Mouse (Mus musculus) B cell, adult (primary cell): ENCODE results near the gene Orc6. TPM values are rescaled to one million over a fixed set of nuclear protein-coding genes. Genes with fewer than 3 reads are reported as not detected.

ENCODE experiments used
- total RNA-seq: library from RNA; stranded (reverse); gene quantifications from 4 replicates; pipeline ENCODE4 v1.2.4, GENCODE M21; 2023; ENCODE audit not compliant: inconsistent age

The Orc6 gene
- total RNA-seq: 32.0 to 38.7 TPM (median 36.8 TPM) in 4 replicates

DNA sequence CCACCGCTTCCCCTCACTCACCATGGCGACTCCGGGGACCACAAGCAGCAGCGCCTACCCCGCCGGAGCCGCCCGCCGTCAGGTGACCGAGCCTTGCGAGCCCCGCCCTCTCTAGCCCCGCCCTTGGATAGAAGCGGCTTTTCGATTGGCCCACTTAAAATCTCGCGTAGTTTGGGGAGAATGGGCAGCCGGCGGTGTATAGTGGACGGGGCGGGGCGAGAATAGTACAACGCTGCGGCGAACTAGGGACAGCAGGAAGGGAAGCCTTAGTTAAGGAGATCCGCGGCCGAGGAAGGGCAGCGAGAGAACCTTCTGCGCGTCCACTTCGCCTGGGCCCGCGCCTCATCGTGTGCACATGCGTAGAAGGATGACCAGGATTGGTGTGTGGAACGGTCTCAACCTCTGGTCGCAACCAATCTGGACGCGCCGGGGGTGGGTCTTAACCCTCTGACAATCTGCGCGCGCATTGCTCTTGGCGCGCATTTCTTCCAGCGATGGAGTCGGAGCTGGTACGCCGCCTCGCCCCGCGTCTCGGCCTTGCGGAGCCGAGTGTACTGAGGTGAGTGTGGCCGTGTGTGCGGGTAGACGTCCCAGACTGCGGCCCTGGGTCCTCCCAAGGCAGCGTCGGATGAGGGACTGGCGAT is at the start of gene Orc6, which contains the start of gene Vps35:
Orc6 (plus strand) TSS at position 199 of the 644 bp plus-strand sequence.
Vps35 (minus strand) TSS at position 369 of the 644 bp plus-strand sequence.

Other genes with a start within 250 kb of the Orc6 start
- 14.4 to 17.5 TPM (median 15.4 TPM) in 4 replicates for gene Fbxw9, start 239.6 kb upstream of the Orc6 start, total RNA-seq
- gene Gm5741, start 231.7 kb upstream of the Orc6 start, total RNA-seq: 3.0 TPM in 1 of 4 replicates, not detected in the others
- gene Dhps, start 227.9 kb upstream of the Orc6 start, total RNA-seq: 105 to 138 TPM (median 115 TPM) in 4 replicates
- 49.2 to 55.9 TPM (median 50.9 TPM) in 4 replicates for gene Wdr83os, start 218.9 kb upstream of the Orc6 start, total RNA-seq
- gene Wdr83, start 218.3 kb upstream of the Orc6 start, total RNA-seq: 12.5 to 15.1 TPM (median 13.1 TPM) in 4 replicates
- gene Man2b1, start 216.4 kb upstream of the Orc6 start, total RNA-seq: 156 to 176 TPM (median 163 TPM) in 4 replicates
- gene Zfp791, start 176.5 kb upstream of the Orc6 start, total RNA-seq: 0.16 TPM in 1 of 4 replicates, not detected in the others
- not detected in 4 replicates for gene Cks1brt, start 147.7 kb upstream of the Orc6 start, total RNA-seq
- not detected in 4 replicates for gene Olfr371, start 73.6 kb upstream of the Orc6 start, total RNA-seq
- gene Vps35, start 170 bp downstream of the Orc6 start, total RNA-seq: 68.0 to 75.1 TPM (median 70.5 TPM) in 4 replicates
- not detected in 4 replicates for gene Mylk3, start 86.7 kb downstream of the Orc6 start, total RNA-seq
- 16.4 to 26.4 TPM (median 18.3 TPM) in 4 replicates for gene 4921524J17Rik, start 133.2 kb downstream of the Orc6 start, total RNA-seq
- 1.2 to 4.9 TPM (median 2.1 TPM) in 4 replicates for gene Gpt2, start 192.9 kb downstream of the Orc6 start, total RNA-seq